Mouse (Mus musculus) left cerebral cortex, postnatal 4 days (tissue): Measurements from ENCODE around the gene Twnk. TPM values are rescaled to one million over a fixed set of nuclear protein-coding genes. Genes with fewer than 3 reads are reported as not detected.

Experiments
- DNase-seq: peaks from one replicate; pipeline ENCODE4 v3.0.0-alpha.2; 2022
- intact Hi-C: fragments of 180-260 bp; cut with DNase I; formaldehyde crosslinking; loops from one replicate; pipeline ENCODE4 v1.15.1; 2025
- total RNA-seq, 2 experiments: library from RNA; stranded (reverse); gene quantifications; 2 replicates each; pipeline ENCODE4 v1.2.3; 2021

The Twnk gene
- total RNA-seq, result 10 to 100 TPM; 16.0 to 17.3 TPM

- intact Hi-C loops, result no loop called here
- no peak for DNase-seq
Observed at GRCm38 (mm10) chr19:45005444-45005843, at the start of gene Twnk. Gene Twnk, plus strand, starts transcription at chr19:45005663.

DNA sequence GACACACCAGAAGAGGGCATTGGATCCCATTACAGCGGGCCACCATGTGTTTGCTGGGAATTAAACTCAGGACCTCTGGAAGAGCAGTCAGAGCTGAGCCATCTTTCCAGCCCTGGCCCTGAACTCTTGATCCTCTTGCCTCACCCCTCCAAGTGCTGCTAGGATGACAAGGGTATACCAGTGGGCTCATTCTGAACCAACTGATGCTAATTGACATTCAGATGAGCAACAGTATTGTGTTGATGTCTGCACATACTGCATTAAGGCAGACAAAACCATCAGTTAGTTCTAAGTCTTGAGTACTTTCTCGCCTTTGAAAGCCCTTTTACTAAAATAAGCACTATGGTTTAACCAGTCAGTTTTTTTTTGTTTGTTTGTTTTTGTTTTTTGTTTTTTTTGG, 45.8 kb upstream of the Twnk start:
- intact Hi-C loops, result no loop called here
- DNase-seq, result no peak

DNA sequence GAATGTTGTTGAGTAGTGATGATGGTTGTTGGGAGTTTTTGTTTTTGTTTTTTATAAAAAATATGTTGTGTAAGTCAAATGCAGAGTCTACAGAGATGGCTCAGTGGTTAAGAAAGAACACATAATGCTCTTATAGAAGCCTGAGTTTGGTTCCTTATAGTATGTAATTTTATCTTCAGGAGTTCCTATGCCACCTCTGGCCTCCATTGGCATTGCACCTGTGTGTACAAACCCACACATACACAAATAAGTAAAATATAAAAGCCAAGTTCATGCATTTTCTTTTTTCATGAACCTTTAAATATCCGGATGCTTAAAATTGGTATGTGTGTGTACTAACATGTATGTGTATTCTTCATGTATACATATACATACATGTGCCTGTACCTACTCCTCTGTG, 39.5 kb upstream of the Twnk start:
- intact Hi-C loops, result no loop called here
- DNase-seq, result no peak

DNA sequence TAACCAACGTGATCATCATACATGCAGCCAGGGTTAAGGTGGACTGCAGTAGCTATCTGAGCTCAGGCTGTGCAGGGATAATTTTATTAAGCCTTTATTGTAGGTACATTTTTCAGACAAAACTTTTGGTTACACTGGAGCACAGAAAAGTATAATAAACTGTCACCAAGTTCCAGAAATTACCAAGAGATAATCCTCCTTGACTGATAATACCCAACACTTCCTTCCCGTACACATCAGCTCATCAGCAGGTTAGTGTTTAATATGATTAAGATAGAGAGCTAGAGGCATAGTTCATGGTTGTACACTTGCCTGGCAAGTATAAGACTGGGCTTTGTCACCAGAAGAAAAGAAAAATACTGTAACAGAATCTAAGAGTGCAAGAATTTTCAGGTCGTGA, 37.1 kb upstream of the Twnk start:
- no peak for DNase-seq
- intact Hi-C loops, result no loop called here

GRCm38 (mm10) chr19:44976636-44977035, 28.8 kb upstream of the Twnk start:
- intact Hi-C loops, result no loop called here
- no peak for DNase-seq

GRCm38 (mm10) chr19:44977148-44977547, 28.3 kb upstream of the Twnk start:
- intact Hi-C loops, result no loop called here
- DNase-seq, result no peak

DNA sequence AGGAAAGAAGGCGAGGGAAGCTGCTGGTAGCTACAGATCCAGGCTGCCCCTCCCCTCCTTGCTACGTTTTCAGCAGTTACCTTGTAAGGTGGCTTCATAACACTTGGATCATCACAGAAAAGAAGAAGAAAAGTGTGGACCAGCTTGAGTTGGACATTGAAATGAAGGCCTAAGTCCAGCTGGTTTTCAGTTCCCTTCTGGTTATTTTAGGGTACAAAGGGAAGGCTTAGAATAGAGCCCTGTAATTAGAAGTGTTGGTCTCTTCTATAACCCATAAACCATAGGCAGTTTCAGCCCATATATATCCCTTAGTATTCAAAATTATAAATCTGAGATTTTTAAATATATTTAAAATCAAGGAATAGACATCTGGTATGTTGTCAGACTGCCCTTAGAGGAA, 24.7 kb upstream of the Twnk start:
- intact Hi-C loops, result no loop called here
- DNase-seq, result no peak

- intact Hi-C loops, result no loop called here
- no peak for DNase-seq
Observed at GRCm38 (mm10) chr19:44982477-44983115, 22.9 kb upstream of the Twnk start.

- intact Hi-C loops, result no loop called here
- no peak for DNase-seq
Observed at GRCm38 (mm10) chr19:44983366-44983765, 22.1 kb upstream of the Twnk start.

GRCm38 (mm10) chr19:44984420-44984819, 21.0 kb upstream of the Twnk start:
- intact Hi-C loops, result no loop called here
- no peak for DNase-seq

GRCm38 (mm10) chr19:44985159-44985988, 20.1 kb upstream of the Twnk start:
- DNase-seq, result no peak
- intact Hi-C loops, result no loop called here

- no peak for DNase-seq
- intact Hi-C loops, result no loop called here
Observed at GRCm38 (mm10) chr19:44987004-44987403, 18.5 kb upstream of the Twnk start.

DNA sequence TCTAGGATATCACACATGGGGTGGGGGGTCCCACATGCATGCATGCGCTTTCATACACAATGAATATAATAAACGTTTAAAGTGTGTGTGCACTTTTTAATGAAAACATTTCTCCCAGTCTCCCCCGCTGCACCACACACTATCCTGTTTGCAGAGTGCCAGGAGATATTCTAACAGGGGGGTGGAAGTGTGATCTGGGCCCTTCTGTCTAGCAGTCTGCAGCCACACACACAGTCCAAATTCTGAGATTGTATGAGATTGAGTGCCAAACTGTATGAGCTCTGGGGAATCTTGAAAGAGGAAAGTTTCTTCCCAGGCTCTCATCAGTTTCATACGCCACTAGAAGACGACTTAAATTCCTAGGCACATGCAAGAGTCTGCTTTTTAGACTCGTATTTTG, 17.6 kb upstream of the Twnk start:
- no peak for DNase-seq
- intact Hi-C loops, result loop anchor here (2.0 kb wide), 1 partner anchor 31 kb away; no protein-coding TSS in a partner anchor

- intact Hi-C loops, result loop anchor here (2.0 kb wide), 1 partner anchor 30 kb away; no protein-coding TSS in a partner anchor
- no peak for DNase-seq
Observed at GRCm38 (mm10) chr19:44988321-44988720, 17.1 kb upstream of the Twnk start.

GRCm38 (mm10) chr19:44988831-44989566, 16.5 kb upstream of the Twnk start, which contains the start of gene Sema4g:
Gene Sema4g, plus strand, starts transcription at chr19:44989101.
- DNase-seq, result peak; percentile 66
- intact Hi-C loops, result loop anchor here (2.0 kb wide), 1 partner anchor 30 kb away; no protein-coding TSS in a partner anchor

DNA sequence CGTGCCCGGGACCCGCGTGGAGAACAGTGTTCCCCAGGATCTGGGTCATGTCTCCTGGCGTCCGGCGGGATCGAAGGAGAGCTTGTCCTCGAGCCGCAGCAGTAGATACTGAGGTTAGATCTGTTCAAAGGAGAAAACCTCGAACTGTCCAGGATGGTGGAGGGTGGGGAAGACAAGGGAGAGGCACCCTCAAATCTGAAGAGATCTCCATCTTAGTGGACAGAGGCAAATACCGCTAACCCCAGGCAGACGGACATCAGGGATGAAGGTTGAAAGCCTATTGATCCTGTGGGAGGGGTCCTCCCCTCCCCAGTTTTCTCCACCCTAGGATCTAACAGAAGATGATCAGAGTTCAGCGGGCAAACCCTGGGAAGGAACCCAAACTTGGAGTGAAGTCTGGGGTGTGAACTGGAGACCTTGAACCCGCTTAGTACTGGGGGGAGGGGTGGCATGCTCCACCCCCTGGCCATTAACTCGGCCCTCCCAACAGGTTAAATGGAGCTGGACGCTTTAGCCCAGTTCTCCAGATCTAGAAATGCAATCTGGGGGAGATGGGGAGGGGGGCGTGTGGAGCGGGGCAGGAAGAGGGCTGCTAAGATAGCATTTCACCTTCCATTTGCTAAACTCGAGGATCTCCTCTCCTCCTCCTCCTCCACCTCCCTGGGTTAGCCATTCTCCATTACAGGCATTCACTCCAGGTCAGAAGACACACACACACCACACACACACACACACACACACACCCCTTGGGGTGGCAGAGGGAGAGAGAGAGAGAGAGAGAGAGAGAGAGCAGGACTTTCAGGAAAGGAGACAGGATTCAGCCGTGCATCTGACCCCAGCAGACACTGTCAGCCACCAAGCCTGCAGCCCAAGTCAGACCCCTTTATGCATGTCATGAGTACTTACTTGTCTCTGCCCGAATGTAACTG, 15.6 kb upstream of the Twnk start:
- intact Hi-C loops, result loop anchor here (2.0 kb wide), 1 partner anchor 29 kb away; no protein-coding TSS in a partner anchor
- no peak for DNase-seq

GRCm38 (mm10) chr19:44991031-44991430, 14.4 kb upstream of the Twnk start:
- no peak for DNase-seq
- intact Hi-C loops, result no loop called here

- intact Hi-C loops, result no loop called here
- DNase-seq, result no peak
Observed at GRCm38 (mm10) chr19:44992246-44992645, 13.2 kb upstream of the Twnk start.

DNA sequence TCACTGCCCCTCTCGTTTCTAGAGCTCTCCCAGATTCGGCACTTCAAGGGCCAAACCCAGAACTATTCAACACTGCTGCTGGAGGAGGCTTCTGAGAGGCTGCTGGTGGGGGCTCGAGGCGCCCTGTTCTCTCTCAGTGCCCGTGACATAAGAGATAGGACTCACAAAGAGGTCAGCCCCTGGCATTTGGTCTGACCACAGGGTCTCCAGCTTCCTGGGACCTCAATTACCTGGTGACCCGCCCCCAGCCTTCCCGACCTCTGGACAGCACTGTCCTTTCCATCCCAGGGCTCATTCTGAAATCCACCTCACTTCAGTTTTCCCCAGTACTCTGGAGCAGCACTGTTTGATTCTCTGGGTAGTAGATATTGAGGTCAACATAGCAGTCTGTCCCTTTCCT, 12.8 kb upstream of the Twnk start:
- DNase-seq, result no peak
- intact Hi-C loops, result no loop called here

DNA sequence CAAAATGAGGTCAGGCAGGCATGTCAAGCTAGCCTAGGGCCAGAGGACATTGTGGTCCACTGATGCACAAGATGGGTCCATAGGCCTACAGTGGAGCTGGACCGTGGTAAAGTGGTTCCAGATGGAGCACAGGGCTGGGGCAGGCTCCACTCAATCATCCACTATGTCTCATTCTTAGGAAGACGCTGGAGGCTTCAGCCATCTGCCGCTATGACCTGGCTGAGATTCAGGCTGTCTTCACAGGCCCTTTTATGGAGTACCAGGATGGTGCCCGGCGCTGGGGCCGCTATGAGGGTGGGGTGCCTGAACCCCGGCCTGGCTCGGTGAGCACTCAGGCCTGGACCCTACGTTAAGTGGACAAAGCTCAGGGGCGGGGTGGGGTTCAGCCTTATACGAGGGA, 7.7 kb upstream of the Twnk start:
- intact Hi-C loops, result no loop called here
- no peak for DNase-seq
